Mouse (Mus musculus) embryonic fibroblast, embryonic 13.5 days (primary cell): ENCODE measurements around the gene Smad3. TPM values are rescaled to one million over a fixed set of nuclear protein-coding genes. Genes with fewer than 3 reads are reported as not detected.

Source experiments
- H3K27ac ChIP-seq: 2 replicates; pipeline ENCODE4 v1.5.1; 2012; ENCODE audit warnings: low read length, control low read depth, inconsistent platforms; ENCODE audit not compliant: insufficient read depth
- H3K4me1 ChIP-seq: 2 replicates; pipeline ENCODE4 v1.6.1; 2011; ENCODE audit warnings: low read length; ENCODE audit not compliant: control insufficient read depth, insufficient read depth
- H3K4me3 ChIP-seq: 2 replicates; pipeline ENCODE4 v1.5.1; 2011; ENCODE audit warnings: mild to moderate bottlenecking, control low read depth, low read length; ENCODE audit not compliant: insufficient read depth
- CTCF ChIP-seq: IDR thresholded peaks from 2 replicates; pipeline ENCODE4 v1.5.1; 2011; ENCODE audit warnings: mild to moderate bottlenecking, control low read depth, low read length, moderate library complexity, borderline replicate concordance; ENCODE audit not compliant: insufficient read depth
- POLR2A ChIP-seq: IDR thresholded peaks from 2 replicates; pipeline ENCODE4 v1.6.1; 2011; ENCODE audit warnings: low read depth, mild to moderate bottlenecking, control low read depth, low read length, moderate library complexity
- polyA plus RNA-seq: library from polyadenylated mRNA; stranded (reverse); fragments of >200 nt; gene quantifications from 2 replicates; pipeline ENCODE4 v1.2.4, GENCODE M21; 2011; ENCODE audit warnings: low read depth; ENCODE audit not compliant: missing spikeins, insufficient read length

Gene Smad3
- polyA plus RNA-seq, 1 experiment: 52.4 TPM

GRCm38 (mm10) chr9:63673494-63673805 lies 84.3 kb downstream of the Smad3 start:
- TF ChIP-seq POLR2A (no peak), CTCF (no peak)
- H3K4me3 ChIP-seq: no peak overlapping the region
- H3K27ac ChIP-seq: no peak overlapping the region
- peaks cover 18% of the 10 kb centered on the region for H3K4me1 ChIP-seq

- peaks cover 17% of the 10 kb centered on the region for H3K4me1 ChIP-seq
- no peak overlapping the region for H3K4me3 ChIP-seq
- TF ChIP-seq POLR2A: no peak
- no peak for TF ChIP-seq CTCF
- 0 out of 2 replicates have a peak overlapping the region, but pooled peaks have one; percentile 32 for H3K27ac ChIP-seq
Observed at GRCm38 (mm10) chr9:63672797-63673493, 84.8 kb downstream of the Smad3 start.

GRCm38 (mm10) chr9:63669816-63670215 lies 88.0 kb downstream of the Smad3 start:
- no peak overlapping the region for H3K27ac ChIP-seq
- H3K4me1 ChIP-seq: peaks cover 32% of the 10 kb centered on the region
- TF ChIP-seq POLR2A (no peak), CTCF (no peak)
- H3K4me3 ChIP-seq: no peak overlapping the region

- Histone ChIP-seq H3K4me1 (peaks cover 34% of the 10 kb centered on the region), H3K27ac (no peak overlapping the region), H3K4me3 (no peak overlapping the region)
- TF ChIP-seq POLR2A: no peak
- no peak for TF ChIP-seq CTCF
Observed at GRCm38 (mm10) chr9:63668621-63669020, 89.2 kb downstream of the Smad3 start.

GRCm38 (mm10) chr9:63667373-63667724 lies 90.4 kb downstream of the Smad3 start:
- Histone ChIP-seq H3K4me1 (peaks cover 27% of the 10 kb centered on the region), H3K27ac (peak overlapping the region; percentile 56), H3K4me3 (no peak overlapping the region)
- no peak for TF ChIP-seq CTCF
- no peak for TF ChIP-seq POLR2A

GRCm38 (mm10) chr9:63666612-63667372 lies 91.0 kb downstream of the Smad3 start:
- peaks cover 27% of the 10 kb centered on the region for H3K4me1 ChIP-seq
- TF ChIP-seq CTCF: no peak
- no peak for TF ChIP-seq POLR2A
- peak overlapping the region; percentile 56 for H3K27ac ChIP-seq
- H3K4me3 ChIP-seq: no peak overlapping the region

- H3K4me3 ChIP-seq: no peak overlapping the region
- H3K27ac ChIP-seq: no peak overlapping the region
- peaks cover 27% of the 10 kb centered on the region for H3K4me1 ChIP-seq
- TF ChIP-seq CTCF (no peak), POLR2A (no peak)
Observed at GRCm38 (mm10) chr9:63664792-63665646, 92.8 kb downstream of the Smad3 start.

GRCm38 (mm10) chr9:63664300-63664745 lies 93.5 kb downstream of the Smad3 start:
- peaks cover 27% of the 10 kb centered on the region for H3K4me1 ChIP-seq
- no peak overlapping the region for H3K4me3 ChIP-seq
- no peak for TF ChIP-seq POLR2A
- no peak for TF ChIP-seq CTCF
- no peak overlapping the region for H3K27ac ChIP-seq

- Histone ChIP-seq H3K4me3 (no peak overlapping the region), H3K27ac (no peak overlapping the region), H3K4me1 (peaks cover 27% of the 10 kb centered on the region)
- no peak for TF ChIP-seq POLR2A
- no peak for TF ChIP-seq CTCF
Observed at GRCm38 (mm10) chr9:63663222-63663621, 94.6 kb downstream of the Smad3 start.

- TF ChIP-seq CTCF: no peak
- TF ChIP-seq POLR2A: no peak
- Histone ChIP-seq H3K4me1 (peaks cover 23% of the 10 kb centered on the region), H3K27ac (no peak overlapping the region), H3K4me3 (no peak overlapping the region)
Observed at GRCm38 (mm10) chr9:63662759-63663158, 95.0 kb downstream of the Smad3 start.
